Mouse (Mus musculus) R1 (cell line): ENCODE data around the gene March4.

Experiments used
- DNase-seq: peaks from one replicate; pipeline ENCODE4 v3.0.0-alpha.2; 2018; ENCODE audit warnings: low read depth, low spot score

March4 gene

GRCm38 (mm10) chr1:72450790-72451189 lies 85.9 kb downstream of the March4 start:
- no peak for DNase-seq

GRCm38 (mm10) chr1:72449752-72450151 lies 87.0 kb downstream of the March4 start:
- no peak for DNase-seq

GRCm38 (mm10) chr1:72442747-72443146 lies 94.0 kb downstream of the March4 start:
- DNase-seq: no peak

- DNase-seq: no peak
These were observed 97.6 kb downstream of the March4 start for GRCm38 (mm10) chr1:72439146-72439545.

- no peak for DNase-seq
These were observed 99.8 kb downstream of the March4 start for GRCm38 (mm10) chr1:72436967-72437366.

- peak; percentile 32 for DNase-seq
These were observed 102.2 kb downstream of the March4 start for GRCm38 (mm10) chr1:72434510-72434909.

- DNase-seq: no peak
These were observed 104.2 kb downstream of the March4 start for GRCm38 (mm10) chr1:72432579-72432978.

- DNase-seq: no peak
These were observed 107.5 kb downstream of the March4 start for GRCm38 (mm10) chr1:72429107-72429807.

GRCm38 (mm10) chr1:72428526-72428925 lies 108.2 kb downstream of the March4 start:
- DNase-seq: no peak

GRCm38 (mm10) chr1:72426456-72426855 lies 110.3 kb downstream of the March4 start:
- DNase-seq: no peak

GRCm38 (mm10) chr1:72422121-72422520 lies 114.6 kb downstream of the March4 start:
- DNase-seq: no peak

- no peak for DNase-seq
These were observed 116.5 kb downstream of the March4 start for GRCm38 (mm10) chr1:72420220-72420619.

- no peak for DNase-seq
These were observed 117.7 kb downstream of the March4 start for GRCm38 (mm10) chr1:72418744-72419655.

GRCm38 (mm10) chr1:72414561-72415253 lies 122.0 kb downstream of the March4 start:
- peak; percentile 50 for DNase-seq

GRCm38 (mm10) chr1:72414133-72414532 lies 122.6 kb downstream of the March4 start:
- no peak for DNase-seq

- DNase-seq: no peak
These were observed 123.5 kb downstream of the March4 start for GRCm38 (mm10) chr1:72413205-72413604.

GRCm38 (mm10) chr1:72411108-72411507 lies 125.6 kb downstream of the March4 start:
- DNase-seq: no peak

GRCm38 (mm10) chr1:72409936-72410335 lies 126.8 kb downstream of the March4 start:
- DNase-seq: no peak

- DNase-seq: no peak
These were observed 130.1 kb downstream of the March4 start for GRCm38 (mm10) chr1:72406505-72407079.

- no peak for DNase-seq
These were observed 135.2 kb downstream of the March4 start for GRCm38 (mm10) chr1:72401331-72402069.

- DNase-seq: no peak
These were observed 136.1 kb downstream of the March4 start for GRCm38 (mm10) chr1:72400616-72401015.
